Mouse (Mus musculus): Measurements from ENCODE around the gene N4bp2.

The N4bp2 gene

GRCm38 (mm10) chr5:65827102-65827501, 63.8 kb downstream of the N4bp2 start:
- in situ Hi-C loops (cut with MboI, MseI), result no loop called here

GRCm38 (mm10) chr5:65828261-65828660, 64.9 kb downstream of the N4bp2 start:
- in situ Hi-C loops (cut with MboI, MseI), result no loop called here

GRCm38 (mm10) chr5:65829059-65829458, 65.7 kb downstream of the N4bp2 start:
- in situ Hi-C loops (cut with MboI, MseI), result no loop called here

- in situ Hi-C loops (cut with MboI, MseI), result loop anchor here (5.0 kb wide), 1 partner anchor 90 kb away; no protein-coding TSS in a partner anchor
Measured at GRCm38 (mm10) chr5:65831917-65832618, 68.7 kb downstream of the N4bp2 start.

- in situ Hi-C loops (cut with MboI, MseI), result loop anchor here (5.0 kb wide), 1 partner anchor 89 kb away; no protein-coding TSS in a partner anchor
Measured at GRCm38 (mm10) chr5:65833092-65833491, 69.8 kb downstream of the N4bp2 start.

- in situ Hi-C loops (cut with MboI, MseI), result loop anchor here (5.0 kb wide), 1 partner anchor 88 kb away; no protein-coding TSS in a partner anchor
Measured at GRCm38 (mm10) chr5:65833766-65834498, 70.6 kb downstream of the N4bp2 start.

- in situ Hi-C loops (cut with MboI, MseI), result no loop called here
Measured at GRCm38 (mm10) chr5:65838053-65838452, 74.7 kb downstream of the N4bp2 start.

GRCm38 (mm10) chr5:65842947-65843346, 79.6 kb downstream of the N4bp2 start:
- in situ Hi-C loops (cut with MboI, MseI), result no loop called here

GRCm38 (mm10) chr5:65846534-65846933, 83.2 kb downstream of the N4bp2 start:
- in situ Hi-C loops (cut with MboI, MseI), result no loop called here

- in situ Hi-C loops (cut with MboI, MseI), result no loop called here
Measured at GRCm38 (mm10) chr5:65846958-65847357, 83.6 kb downstream of the N4bp2 start.

GRCm38 (mm10) chr5:65847656-65848055, 84.3 kb downstream of the N4bp2 start:
- in situ Hi-C loops (cut with MboI, MseI), result no loop called here

GRCm38 (mm10) chr5:65850765-65851164, 87.4 kb downstream of the N4bp2 start:
- in situ Hi-C loops (cut with MboI, MseI), result no loop called here

GRCm38 (mm10) chr5:65854786-65855191, 91.5 kb downstream of the N4bp2 start:
- in situ Hi-C loops (cut with MboI, MseI), result no loop called here

- in situ Hi-C loops (cut with MboI, MseI), result no loop called here
Measured at GRCm38 (mm10) chr5:65855571-65855970, 92.2 kb downstream of the N4bp2 start.

GRCm38 (mm10) chr5:65856591-65857411, 93.5 kb downstream of the N4bp2 start:
- in situ Hi-C loops (cut with MboI, MseI), result no loop called here

- in situ Hi-C loops (cut with MboI, MseI), result no loop called here
Measured at GRCm38 (mm10) chr5:65857935-65858334, 94.6 kb downstream of the N4bp2 start.

GRCm38 (mm10) chr5:65858355-65858754, 95.0 kb downstream of the N4bp2 start:
- in situ Hi-C loops (cut with MboI, MseI), result no loop called here

GRCm38 (mm10) chr5:65858898-65859297, 95.6 kb downstream of the N4bp2 start:
- in situ Hi-C loops (cut with MboI, MseI), result no loop called here

- in situ Hi-C loops (cut with MboI, MseI), result no loop called here
Measured at GRCm38 (mm10) chr5:65859396-65859795, 96.1 kb downstream of the N4bp2 start.

GRCm38 (mm10) chr5:65860281-65861000, 97.1 kb downstream of the N4bp2 start:
- in situ Hi-C loops (cut with MboI, MseI), result no loop called here

Data from T-helper 2 cell (primary cell).